Mouse (Mus musculus) embryonic fibroblast, embryonic 13.5 days (primary cell): ENCODE data around the gene Hsd11b2.

Experiments
- CTCF ChIP-seq: IDR thresholded peaks from 2 replicates; pipeline ENCODE4 v1.5.1; 2011; ENCODE audit warnings: mild to moderate bottlenecking, control low read depth, low read length, moderate library complexity, borderline replicate concordance; ENCODE audit not compliant: insufficient read depth
- POLR2A ChIP-seq: IDR thresholded peaks from 2 replicates; pipeline ENCODE4 v1.6.1; 2011; ENCODE audit warnings: low read depth, mild to moderate bottlenecking, control low read depth, low read length, moderate library complexity

DNA sequence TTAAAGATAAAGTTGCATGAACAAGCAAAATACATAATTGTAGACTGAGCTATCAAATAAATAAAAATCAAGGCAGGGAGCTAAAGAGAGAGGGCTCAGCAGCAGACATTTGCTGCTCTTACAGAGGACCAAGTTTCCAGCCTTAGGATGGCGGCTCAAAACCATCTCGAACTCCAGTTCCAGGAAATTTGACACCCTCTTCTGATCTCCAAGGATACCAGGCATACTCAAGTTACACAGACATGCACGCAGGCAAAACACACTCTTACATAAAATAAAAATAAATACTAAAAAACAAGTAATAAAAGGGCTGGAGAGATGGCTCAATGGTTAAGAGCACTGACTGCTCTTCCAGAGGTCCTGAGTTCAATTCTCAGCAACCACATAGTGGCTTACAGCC, 25.1 kb upstream of the Hsd11b2 start:
- no peak for TF ChIP-seq POLR2A
- no peak for TF ChIP-seq CTCF
